Mouse (Mus musculus) thymus, adult 2 months (tissue): ENCODE measurements around the gene Cadps2.

ENCODE experiments used
- CTCF ChIP-seq: fragments of 200-500 bp; IDR thresholded peaks from 2 replicates; pipeline ENCODE4 v1.5.1; 2012; ENCODE audit warnings: mild to moderate bottlenecking, control low read depth, low read length, moderate library complexity, borderline replicate concordance; ENCODE audit not compliant: control insufficient read depth, poor library complexity, insufficient read depth; ENCODE audit errors: extremely low read depth
- POLR2A ChIP-seq: fragments of 200-500 bp; IDR thresholded peaks from 2 replicates; pipeline ENCODE4 v1.6.1; 2012; ENCODE audit warnings: mild to moderate bottlenecking, low read length, control low read depth, moderate library complexity; ENCODE audit not compliant: control insufficient read depth, poor library complexity, insufficient read depth; ENCODE audit errors: extremely low read depth

DNA sequence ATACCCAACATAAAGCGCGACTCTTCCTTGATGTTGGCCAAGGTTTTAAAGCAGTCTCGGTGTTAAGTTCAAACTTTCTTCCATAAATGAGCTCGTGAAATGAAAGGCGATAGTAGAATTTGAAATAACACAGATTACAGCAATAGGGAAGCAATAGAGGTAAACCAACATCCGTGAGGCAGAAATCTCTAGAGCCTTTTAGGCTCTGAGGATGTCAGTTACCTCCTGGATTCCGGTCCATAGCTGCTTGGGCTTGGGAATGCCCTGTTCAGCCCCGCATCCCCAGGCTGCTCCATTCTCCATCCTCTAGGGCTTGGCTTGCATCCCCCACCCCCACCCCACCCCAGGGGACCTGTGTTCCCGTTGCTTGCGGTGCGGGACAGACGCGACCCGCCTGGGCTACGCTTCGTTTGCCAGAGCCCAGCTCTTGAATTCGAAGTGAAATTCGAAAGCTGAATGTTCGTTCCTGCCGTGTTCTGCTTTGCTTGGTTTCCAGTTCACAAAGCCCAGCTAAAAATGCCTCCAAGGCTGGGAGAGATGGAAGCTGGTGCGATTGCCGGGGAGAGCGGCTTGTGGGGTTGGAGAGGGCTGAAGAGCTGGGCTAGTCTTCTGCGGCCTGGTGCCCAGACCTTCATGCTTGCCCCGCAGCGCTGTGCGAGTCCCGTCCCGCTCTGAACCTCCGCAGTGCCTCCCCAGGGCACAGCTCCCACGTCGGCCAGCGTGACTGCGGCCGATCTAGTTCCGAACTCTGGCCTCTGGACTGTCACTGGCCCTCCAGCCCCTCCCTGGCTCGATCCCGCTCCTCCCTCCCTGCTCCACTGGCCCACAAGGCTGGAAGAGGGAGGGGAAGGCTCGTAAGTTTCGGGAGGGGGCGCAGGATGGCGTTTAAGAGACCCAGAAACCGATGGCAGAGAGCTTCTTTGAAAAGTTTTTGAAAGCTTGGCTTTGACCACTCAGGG is 585.6 kb downstream of the Cadps2 start:
- TF ChIP-seq CTCF (no peak), POLR2A (no peak)
